8 mouse cellular contexts compared by ENCODE assay signal in the genomic region with DNA sequence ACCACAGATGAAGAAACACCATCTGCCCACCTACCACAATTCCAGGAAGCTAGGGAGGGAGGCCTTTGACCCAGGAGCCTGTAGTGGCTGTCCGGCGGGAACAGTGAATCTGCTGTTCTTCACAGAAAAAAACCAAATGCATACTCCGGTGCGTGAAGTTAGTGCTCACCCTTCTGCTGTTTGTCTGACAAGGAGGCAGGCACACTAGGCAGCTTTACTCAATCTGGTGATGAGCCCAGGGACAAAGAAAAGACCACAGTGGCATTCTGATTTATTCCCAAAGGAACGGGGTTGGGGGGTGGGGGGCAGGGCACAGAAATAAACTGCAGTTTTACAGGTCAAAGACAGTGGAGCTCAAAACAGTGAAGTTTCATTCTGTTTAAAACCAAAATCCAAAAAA.
A peak's percentile ranks its signal among the peaks of the same experiment; 100 is the strongest.
DNase-seq lines count a peak whose midpoint lies in the region; ATAC-seq and TF ChIP-seq lines count a peak whose summit lies in the region.

No protein-coding gene starts in this region.

- peak overlapping the region; percentile 87 for H3K27ac ChIP-seq in heart, embryonic 15.5 days
- peak overlapping the region; percentile 92 for H3K27ac ChIP-seq in hindbrain, embryonic 11.5 days (ENCODE audit: low read depth, low read length)
- peak overlapping the region; percentile 87 for H3K27ac ChIP-seq in midbrain, postnatal 0 days (ENCODE audit: low read depth, low read length)

- no peak overlapping the region for H3K9ac ChIP-seq in heart, embryonic 15.5 days
- H3K9ac ChIP-seq in hindbrain, embryonic 11.5 days (ENCODE audit: low read depth, low read length) = peak overlapping the region; percentile 51
- H3K9ac ChIP-seq in midbrain, postnatal 0 days (replicated peaks; ENCODE audit: low read length, poor library complexity, severe bottlenecking) = no peak overlapping the region; the same call in 1 of the 2 replicates

- no peak for DNase-seq in heart, postnatal 25 days (ENCODE audit: low spot score)
- peak; percentile 61 for DNase-seq in brain, embryonic 14.5 days (ENCODE audit: low read depth)
- DNase-seq in hindbrain, embryonic 11.5 days (ENCODE audit: low spot score) = peak; percentile 48
- DNase-seq in midbrain, postnatal 0 days (ENCODE audit: low spot score) = peak; percentile 1
- DNase-seq in cerebellum, postnatal 36 days = no peak
- no peak for DNase-seq in adrenal gland, adult 8-10 months
- DNase-seq in frontal cortex, postnatal 25 days (ENCODE audit: low spot score in 2 of 2) = no peak

- peak overlapping the region; percentile 23; the same call in 1 of the 2 replicates for H3K4me2 ChIP-seq in heart, embryonic 15.5 days
- peak overlapping the region; percentile 20 for H3K4me2 ChIP-seq in hindbrain, embryonic 11.5 days (replicated peaks; ENCODE audit: low read depth, low read length)
- H3K4me2 ChIP-seq in midbrain, postnatal 0 days (ENCODE audit: low read depth, low read length, poor library complexity, severe bottlenecking) = peak overlapping the region; percentile 26

- H3K4me1 ChIP-seq in heart, embryonic 15.5 days (replicated peaks) = peaks cover 10% of the 10 kb centered on the region
- H3K4me1 ChIP-seq in hindbrain, embryonic 11.5 days (replicated peaks; ENCODE audit: control insufficient read depth, insufficient read depth, low read length) = 0 out of 2 replicates have a peak, but pooled peaks cover 4% of the 10 kb centered on the region
- peaks cover 5% of the 10 kb centered on the region; the same call in 1 of the 2 replicates for H3K4me1 ChIP-seq in midbrain, postnatal 0 days (ENCODE audit: insufficient read depth, low read length)

- TF ChIP-seq POLR2A in brain, embryonic 14.5 days (IDR thresholded peaks at IDR 0.05; ENCODE audit: borderline replicate concordance, extremely low read depth, insufficient read depth, insufficient read length, poor library complexity, severe bottlenecking) = no peak

- no peak for TF ChIP-seq CTCF in brain, embryonic 14.5 days (IDR thresholded peaks at IDR 0.05; ENCODE audit: borderline replicate concordance, extremely low read depth, insufficient read depth, insufficient read length)
- no peak for TF ChIP-seq CTCF in midbrain, postnatal 0 days (IDR thresholded peaks at IDR 0.05)

- no peaks in the 10 kb centered on the region for H3K36me3 ChIP-seq in heart, embryonic 15.5 days
- no peaks in the 10 kb centered on the region for H3K36me3 ChIP-seq in hindbrain, embryonic 11.5 days (ENCODE audit: control insufficient read depth, insufficient read depth, low read length)
- no peaks in the 10 kb centered on the region for H3K36me3 ChIP-seq in midbrain, postnatal 0 days (ENCODE audit: insufficient read depth, low read length)

- intact Hi-C loops in heart, postnatal 25 days (cut with DNase I) = loop anchor here (5.0 to 10.0 kb wide), 5 partner anchors 63 to 310 kb away; a partner anchor contains a TSS

- H3K4me3 ChIP-seq in heart, embryonic 15.5 days = no peak overlapping the region
- H3K4me3 ChIP-seq in hindbrain, embryonic 11.5 days (ENCODE audit: low read depth, low read length) = no peak overlapping the region
- no peak overlapping the region for H3K4me3 ChIP-seq in midbrain, postnatal 0 days (ENCODE audit: low read depth, low read length)

- no peaks in the 10 kb centered on the region for H3K9me3 ChIP-seq in heart, embryonic 15.5 days (replicated peaks)
- no peaks in the 10 kb centered on the region for H3K9me3 ChIP-seq in hindbrain, embryonic 11.5 days (ENCODE audit: control insufficient read depth, low read length)
- no peaks in the 10 kb centered on the region for H3K9me3 ChIP-seq in midbrain, postnatal 0 days (ENCODE audit: low read length)

- 23% methylated on average over 5 of the region's 5 CpGs for WGBS in heart, embryonic 15.5 days
- WGBS in hindbrain, embryonic 11.5 days = 8% methylated on average over 5 of the region's 5 CpGs
- 12% methylated on average over 5 of the region's 5 CpGs for WGBS in midbrain, postnatal 0 days

- peaks cover 25% of the 10 kb centered on the region for H3K27me3 ChIP-seq in heart, embryonic 15.5 days
- no peaks in the 10 kb centered on the region for H3K27me3 ChIP-seq in hindbrain, embryonic 11.5 days (ENCODE audit: control insufficient read depth, insufficient read depth, low read length)
- H3K27me3 ChIP-seq in midbrain, postnatal 0 days (ENCODE audit: insufficient read depth, low read length) = 0 out of 2 replicates have a peak, but pooled peaks cover 3% of the 10 kb centered on the region

- ATAC-seq in heart, embryonic 15.5 days (replicated peaks; ENCODE audit: insufficient number of reproducible peaks, insufficient read depth, low FRiP score, low read depth) = no peak
- 0 out of 2 replicates have a peak, but pooled peaks have one; percentile 10 for ATAC-seq in hindbrain, embryonic 11.5 days (ENCODE audit: low FRiP score)
- no peak for ATAC-seq in midbrain, postnatal 0 days (ENCODE audit: low FRiP score)

Comparison
In these comparisons a context has a peak if more than half of its experiments do, and no peak if none do; other contexts are left out.
1. DNase-seq: peak in brain, embryonic 14.5 days (single experiment), hindbrain, embryonic 11.5 days (single experiment) and midbrain, postnatal 0 days (single experiment); none in heart, postnatal 25 days (single experiment), cerebellum, postnatal 36 days (0 of 2), adrenal gland, adult 8-10 months (single experiment) and frontal cortex, postnatal 25 days (0 of 2).
2. Peak in every context shown above with its lines, with median percentiles within 50 percentile points of each other: H3K27ac ChIP-seq and H3K4me2 ChIP-seq.